Mouse (Mus musculus): ENCODE results near the gene Ccdc154. TPM values are rescaled to one million over a fixed set of nuclear protein-coding genes. Genes with fewer than 3 reads are reported as not detected.

Ccdc154 gene
- total RNA-seq, 2 experiments from 2014 or later = 0.48 TPM; not detected in 1

Other genes starting within 250 kb of the Ccdc154 start
- gene Mapk8ip3, start 225.5 kb upstream of the Ccdc154 start, total RNA-seq (2021) = 100 to 1,000 TPM; 363 to 396 TPM
- gene Jpt2, start 201.8 kb upstream of the Ccdc154 start, total RNA-seq (2021) = 1 to 10 TPM; 4.8 to 5.7 TPM
- gene Cramp1l, start 146.7 kb upstream of the Ccdc154 start, total RNA-seq (2021) = 10 to 100 TPM; 28.6 to 29.0 TPM
- 10 to 100 TPM; 18.6 to 25.5 TPM for gene Ift140, start 146.4 kb upstream of the Ccdc154 start, total RNA-seq (2021)
- gene Tmem204, start 78.9 kb upstream of the Ccdc154 start, total RNA-seq (2021) = 10 to 100 TPM in 1 of 2 experiments, 1 to 10 TPM in 1; 9.1 to 10.3 TPM
- 10 to 100 TPM; 24.3 to 30.0 TPM for gene Telo2, start 46.5 kb upstream of the Ccdc154 start, total RNA-seq (2021)
- gene Ptx4, start 41.7 kb upstream of the Ccdc154 start, total RNA-seq (2021) = under 1 TPM; 0.67 to 0.91 TPM
- gene Clcn7, start 29.1 kb upstream of the Ccdc154 start, total RNA-seq (2021) = 10 to 100 TPM; 49.9 to 55.2 TPM
- not detected for gene Gm38655, start 13.0 kb downstream of the Ccdc154 start, total RNA-seq (2021)
- gene BC003965, start 22.1 kb downstream of the Ccdc154 start, total RNA-seq (2021) = 10 to 100 TPM; 20.3 to 20.6 TPM
- 10 to 100 TPM; 34.4 to 39.1 TPM for gene Unkl, start 25.9 kb downstream of the Ccdc154 start, total RNA-seq (2021)
- gene Gnptg, start 77.7 kb downstream of the Ccdc154 start, total RNA-seq (2021) = 10 to 100 TPM; 80.5 to 80.8 TPM
- 10 to 100 TPM; 21.9 to 26.2 TPM for gene Tsr3, start 77.7 kb downstream of the Ccdc154 start, total RNA-seq (2021)
- gene Baiap3, start 93.9 kb downstream of the Ccdc154 start, total RNA-seq (2021) = 10 to 100 TPM; 12.3 to 24.4 TPM
- 100 to 1,000 TPM; 221 to 225 TPM for gene Ube2i, start 112.2 kb downstream of the Ccdc154 start, total RNA-seq (2021)
- gene Prss34, start 135.9 kb downstream of the Ccdc154 start, total RNA-seq (2021) = not detected
- gene Prss28, start 146.2 kb downstream of the Ccdc154 start, total RNA-seq (2021) = not detected
- not detected for gene Prss29, start 156.2 kb downstream of the Ccdc154 start, total RNA-seq (2021)
- gene Tpsab1, start 183.1 kb downstream of the Ccdc154 start, total RNA-seq (2021) = not detected
- not detected for gene Tpsb2, start 203.8 kb downstream of the Ccdc154 start, total RNA-seq (2021)
- not detected for gene Tpsg1, start 206.8 kb downstream of the Ccdc154 start, total RNA-seq (2021)

Measured in left cerebral cortex, postnatal 36 days (tissue).